Mouse (Mus musculus) liver, postnatal 0 days (tissue): ENCODE measurements at regions not wholly inside any gene's neighbourhood (a gene's known extent, or its start where the extent isn't known, plus 50 kb on each side); places are given as distances from the start of the nearest gene placed in this dataset.

ENCODE experiments used
- ATAC-seq: fragments of 200-750 bp; cut with Nextera tagmentation; 2 replicates; pipeline ENCODE4 v1.8.0; 2017; ENCODE audit warnings: mild to moderate bottlenecking, moderate library complexity
- DNase-seq: peaks from one replicate; pipeline ENCODE4 v3.0.0-alpha.2; 2016
- H3K27ac ChIP-seq: fragments of 300-500 bp; sonication (generic); 2 replicates; pipeline ENCODE4 v1.5.1; 2014; ENCODE audit warnings: antibody characterized with exemption, moderate library complexity, mild to moderate bottlenecking, low read depth
- H3K27me3 ChIP-seq: fragments of 300-500 bp; sonication (generic); 2 replicates; pipeline ENCODE4 v1.6.1; 2014; ENCODE audit warnings: low read length, control low read depth, mixed read lengths; ENCODE audit not compliant: insufficient read depth
- H3K36me3 ChIP-seq: fragments of 300-500 bp; sonication (generic); replicated peaks from 2 replicates; pipeline ENCODE4 v1.6.1; 2014; ENCODE audit warnings: mild to moderate bottlenecking, control low read depth, low read length, moderate library complexity, mixed read lengths; ENCODE audit not compliant: insufficient read depth
- H3K4me1 ChIP-seq: fragments of 300-500 bp; sonication (generic); 2 replicates; pipeline ENCODE4 v1.6.1; 2014; ENCODE audit warnings: antibody characterized with exemption, mild to moderate bottlenecking, control low read depth; ENCODE audit not compliant: insufficient read depth
- H3K4me2 ChIP-seq: fragments of 300-500 bp; sonication (generic); 2 replicates; pipeline ENCODE4 v1.6.1; 2014; ENCODE audit warnings: low read depth, mild to moderate bottlenecking, low read length, moderate library complexity, mixed read lengths
- H3K4me3 ChIP-seq: fragments of 300-500 bp; sonication (generic); 2 replicates; pipeline ENCODE4 v1.5.1; 2014; ENCODE audit warnings: low read depth, low read length
- H3K9ac ChIP-seq: fragments of 300-500 bp; sonication (generic); replicated peaks from 2 replicates; pipeline ENCODE4 v1.6.1; 2014; ENCODE audit warnings: mild to moderate bottlenecking, moderate library complexity
- H3K9me3 ChIP-seq: fragments of 300-500 bp; sonication (generic); 2 replicates; pipeline ENCODE4 v1.6.1; 2016; ENCODE audit warnings: mild to moderate bottlenecking, control low read depth, low read length, mixed read lengths
- CTCF ChIP-seq: sonication (generic); IDR thresholded peaks from 2 replicates; pipeline ENCODE4 v1.5.1; 2016; ENCODE audit warnings: antibody characterized with exemption, low read depth
- EP300 ChIP-seq: IDR thresholded peaks from 2 replicates; pipeline ENCODE4 v1.6.1; 2016; ENCODE audit warnings: antibody characterized with exemption, low read depth, mild to moderate bottlenecking
- WGBS: fragments of 180-500 bp; shearing (Covaris S2); extraction: QIAGEN DNeasy Blood & Tissue Kit; methylation state at CpG from one replicate; pipeline ENCODE4 v1.1.7; 2014; ENCODE audit not compliant: insufficient replicate concordance; 5-methylcytosine and 5-hydroxymethylcytosine counted together

- no peak overlapping the region for H3K9ac ChIP-seq
- WGBS = 64% methylated on average over 2 of the region's 2 CpGs
- H3K4me2 ChIP-seq = no peak overlapping the region
- DNase-seq = no peak
- H3K4me1 ChIP-seq = no peaks in the 10 kb centered on the region
- ATAC-seq = no peak
- no peak overlapping the region for H3K27ac ChIP-seq
- no peaks in the 10 kb centered on the region for H3K36me3 ChIP-seq
- H3K27me3 ChIP-seq = no peaks in the 10 kb centered on the region
- TF ChIP-seq EP300 = no peak
- TF ChIP-seq CTCF = no peak
- no peak overlapping the region for H3K4me3 ChIP-seq
- H3K9me3 ChIP-seq = no peaks in the 10 kb centered on the region
Observed at GRCm38 (mm10) chr11:63562696-63563095, 359.4 kb downstream of the Hs3st3b1 start.

GRCm38 (mm10) chr11:63565471-63566232 is 356.4 kb downstream of the Hs3st3b1 start:
- no peaks in the 10 kb centered on the region for H3K27me3 ChIP-seq
- 57% methylated on average over 8 of the region's 8 CpGs for WGBS
- H3K4me3 ChIP-seq = no peak overlapping the region
- H3K27ac ChIP-seq = no peak overlapping the region
- no peak for TF ChIP-seq CTCF
- TF ChIP-seq EP300 = no peak
- DNase-seq = no peak
- no peak overlapping the region for H3K9ac ChIP-seq
- no peak overlapping the region for H3K4me2 ChIP-seq
- no peak for ATAC-seq
- no peaks in the 10 kb centered on the region for H3K4me1 ChIP-seq
- no peaks in the 10 kb centered on the region for H3K9me3 ChIP-seq
- H3K36me3 ChIP-seq = no peaks in the 10 kb centered on the region

- TF ChIP-seq EP300 (no peak), CTCF (no peak)
- Histone ChIP-seq H3K27me3 (no peaks in the 10 kb centered on the region), H3K27ac (no peak overlapping the region), H3K9me3 (no peaks in the 10 kb centered on the region), H3K4me1 (no peaks in the 10 kb centered on the region), H3K36me3 (no peaks in the 10 kb centered on the region), H3K9ac (no peak overlapping the region), H3K4me3 (no peak overlapping the region), H3K4me2 (no peak overlapping the region)
- DNase-seq (no peak), ATAC-seq (no peak)
- 48% methylated on average over 15 of the region's 15 CpGs for WGBS
Observed at GRCm38 (mm10) chr11:63569785-63570479, 352.2 kb downstream of the Hs3st3b1 start.

GRCm38 (mm10) chr11:63570646-63571045 is 351.4 kb downstream of the Hs3st3b1 start:
- Histone ChIP-seq H3K9ac (no peak overlapping the region), H3K27me3 (no peaks in the 10 kb centered on the region), H3K4me3 (no peak overlapping the region), H3K36me3 (no peaks in the 10 kb centered on the region), H3K4me1 (no peaks in the 10 kb centered on the region), H3K9me3 (no peaks in the 10 kb centered on the region), H3K27ac (no peak overlapping the region), H3K4me2 (no peak overlapping the region)
- no peak for DNase-seq
- ATAC-seq = no peak
- 48% methylated on average over 1 of the region's 1 CpGs for WGBS
- no peak for TF ChIP-seq CTCF
- TF ChIP-seq EP300 = no peak

- Histone ChIP-seq H3K4me2 (no peak overlapping the region), H3K27ac (no peak overlapping the region), H3K9ac (no peak overlapping the region), H3K4me1 (no peaks in the 10 kb centered on the region), H3K9me3 (no peaks in the 10 kb centered on the region), H3K4me3 (no peak overlapping the region), H3K27me3 (no peaks in the 10 kb centered on the region), H3K36me3 (no peaks in the 10 kb centered on the region)
- 47% methylated on average over 2 of the region's 2 CpGs for WGBS
- DNase-seq = no peak
- TF ChIP-seq CTCF (no peak), EP300 (no peak)
- no peak for ATAC-seq
Observed at GRCm38 (mm10) chr11:63573271-63573670, 348.8 kb downstream of the Hs3st3b1 start.

GRCm38 (mm10) chr11:63583321-63583720 is 338.8 kb downstream of the Hs3st3b1 start:
- 75% methylated on average over 3 of the region's 3 CpGs for WGBS

More at GRCm38 (mm10) chr11:63583321-63583720, 338.8 kb downstream of the Hs3st3b1 start:
- TF ChIP-seq EP300 (no peak), CTCF (no peak)
- no peak overlapping the region for H3K27ac ChIP-seq
- no peak overlapping the region for H3K4me2 ChIP-seq
- no peak for DNase-seq
- ATAC-seq = no peak
- no peak overlapping the region for H3K9ac ChIP-seq
- no peaks in the 10 kb centered on the region for H3K4me1 ChIP-seq
- H3K9me3 ChIP-seq = no peaks in the 10 kb centered on the region
- no peaks in the 10 kb centered on the region for H3K36me3 ChIP-seq
- no peaks in the 10 kb centered on the region for H3K27me3 ChIP-seq
- no peak overlapping the region for H3K4me3 ChIP-seq
